Mouse (Mus musculus): ENCODE measurements around the gene Fdxacb1. TPM values are rescaled to one million over a fixed set of nuclear protein-coding genes. Genes with fewer than 3 reads are reported as not detected.

Gene Fdxacb1
- total RNA-seq, 2 experiments from 2014 or later, result 4.5 to 5.6 TPM

DNA sequence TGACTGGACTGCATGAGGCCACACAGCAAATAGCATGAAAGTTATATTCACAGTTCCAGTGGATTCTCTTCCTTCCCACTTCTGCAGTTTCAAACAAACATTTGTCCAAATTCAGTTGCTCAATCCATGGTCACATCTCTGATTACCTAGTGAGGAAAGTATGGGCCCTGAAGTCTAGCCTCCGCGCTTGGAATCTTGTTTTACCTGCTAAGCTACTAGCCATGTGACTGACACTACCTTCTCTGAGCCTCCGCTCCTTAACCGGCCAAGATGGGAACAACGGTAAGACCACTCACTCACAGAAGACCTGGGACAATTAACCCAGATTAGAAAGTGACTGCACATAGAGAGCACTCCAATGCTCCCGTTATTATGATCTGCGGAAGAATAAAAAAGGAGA, 22.2 kb upstream of the Fdxacb1 start:
- DNase-seq (ENCODE audit: low spot score in 2 of 2), result no peak

- no peak for DNase-seq (ENCODE audit: low spot score in 2 of 2)
Measured at GRCm38 (mm10) chr9:50746214-50746677, 21.8 kb upstream of the Fdxacb1 start, which contains the start of gene 2310030G06Rik. 2310030G06Rik (minus strand) TSS chr9:50746536.

GRCm38 (mm10) chr9:50750706-50751105, 17.3 kb upstream of the Fdxacb1 start:
- DNase-seq (ENCODE audit: low spot score in 2 of 2), result no peak

DNA sequence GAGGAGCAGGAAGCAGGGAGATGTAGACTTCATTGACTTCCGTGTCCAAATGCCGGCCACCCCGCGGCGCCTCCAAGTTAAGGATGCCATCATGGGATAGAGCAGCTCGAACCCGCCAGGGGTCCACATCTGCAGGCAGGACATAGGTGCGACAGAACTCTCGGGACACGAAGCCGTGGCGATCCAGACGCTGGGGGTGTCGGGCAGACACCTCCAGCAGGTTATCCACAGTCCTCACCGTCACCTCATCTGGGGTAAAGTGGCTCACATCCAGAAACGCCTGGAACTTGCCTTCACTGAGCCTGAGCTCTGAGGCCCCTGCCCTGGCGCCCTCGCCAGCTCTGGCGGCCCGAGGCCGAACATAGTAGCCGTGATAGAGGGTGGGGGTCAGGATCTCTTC, 16.7 kb upstream of the Fdxacb1 start, which contains the start of gene Cryab:
Gene Cryab (plus strand): TSS at position 3 of the 400 bp plus-strand sequence.
- no peak for DNase-seq (ENCODE audit: low spot score in 2 of 2)

DNA sequence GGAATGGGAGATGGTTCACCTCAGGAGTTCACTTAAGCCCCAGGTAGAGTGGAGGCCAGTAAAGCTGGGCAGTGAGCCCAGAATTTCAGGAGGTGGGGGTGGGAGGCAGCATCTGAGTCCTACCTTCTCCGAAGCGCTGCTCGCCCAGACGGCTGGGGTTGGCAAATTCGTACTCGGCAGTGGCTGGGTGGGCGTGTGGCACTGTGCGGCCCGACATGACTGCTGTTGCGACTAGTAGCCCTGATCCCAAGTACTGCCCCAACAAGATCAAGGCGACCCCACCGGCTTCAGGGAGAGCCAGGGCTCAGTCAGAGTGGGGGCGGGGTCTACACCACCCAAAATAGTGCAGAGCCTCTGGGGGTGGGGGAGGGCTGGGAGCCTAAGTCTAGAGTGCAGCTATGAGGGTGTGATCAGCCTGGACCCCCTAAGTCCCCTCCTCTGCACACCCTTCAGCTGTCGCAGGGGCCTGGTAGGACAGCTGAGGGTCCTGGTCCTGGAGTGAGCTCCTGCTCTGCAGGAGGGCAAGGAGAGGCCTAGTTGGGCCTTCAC, 15.9 kb upstream of the Fdxacb1 start, which contains the start of gene Hspb2:
Gene Hspb2 (minus strand): TSS at position 301 of the 549 bp plus-strand sequence.
- DNase-seq (ENCODE audit: low spot score in 2 of 2), result no peak

DNA sequence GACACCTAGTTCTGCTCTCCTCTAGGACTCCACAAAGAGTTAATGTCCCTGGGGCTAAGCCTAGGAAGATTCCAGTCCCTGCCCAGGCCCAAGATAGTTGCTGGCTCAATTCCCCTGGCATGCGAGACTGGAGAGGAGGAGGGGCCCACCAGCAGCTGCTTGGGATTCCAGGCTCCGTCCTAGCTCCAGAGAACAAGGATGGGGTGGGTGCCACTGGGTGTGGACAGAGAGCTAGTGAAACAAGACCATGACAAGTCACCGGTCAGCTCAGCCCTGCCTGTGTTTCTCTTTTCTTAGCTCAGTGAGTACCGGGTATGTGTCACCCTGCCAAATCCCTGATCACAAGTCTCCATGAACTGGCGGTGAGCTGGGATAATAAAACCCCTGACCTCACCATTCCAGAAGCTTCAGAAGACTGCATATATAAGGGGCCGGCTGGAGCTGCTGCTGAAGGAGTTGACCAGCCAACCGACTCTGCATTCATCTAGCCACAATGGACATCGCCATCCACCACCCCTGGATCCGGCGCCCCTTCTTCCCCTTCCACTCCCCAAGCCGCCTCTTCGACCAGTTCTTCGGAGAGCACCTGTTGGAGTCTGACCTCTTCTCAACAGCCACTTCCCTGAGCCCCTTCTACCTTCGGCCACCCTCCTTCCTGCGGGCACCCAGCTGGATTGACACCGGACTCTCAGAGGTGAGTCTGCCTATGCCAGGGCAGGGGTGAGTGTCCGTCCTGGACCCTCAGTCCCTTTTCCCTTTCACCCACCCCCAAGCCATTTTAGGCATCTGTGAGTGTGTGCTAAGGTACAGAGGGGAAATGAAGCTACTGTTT, 15.0 kb upstream of the Fdxacb1 start:
- DNase-seq (ENCODE audit: low spot score in 2 of 2), result no peak

DNA sequence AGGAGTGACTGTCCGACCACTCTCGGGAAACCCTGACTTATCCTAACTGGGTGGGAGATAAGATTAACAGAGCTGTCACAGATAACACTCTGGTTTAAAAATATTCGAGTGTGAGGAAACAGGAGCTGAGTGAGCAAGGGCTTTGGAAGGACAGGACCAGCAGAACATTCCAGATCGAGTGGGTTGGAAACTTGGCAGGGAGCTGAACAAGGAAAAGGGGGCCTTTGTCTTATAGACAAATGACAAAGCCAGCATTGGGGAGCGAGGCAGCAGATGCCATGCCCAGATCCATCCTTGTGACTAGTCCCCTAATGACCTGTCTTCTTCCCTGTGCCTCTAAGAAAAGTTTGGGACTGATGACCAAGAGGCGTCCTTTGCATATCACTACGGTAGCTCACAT, 14.1 kb upstream of the Fdxacb1 start:
- DNase-seq (ENCODE audit: low spot score in 2 of 2), result no peak

DNA sequence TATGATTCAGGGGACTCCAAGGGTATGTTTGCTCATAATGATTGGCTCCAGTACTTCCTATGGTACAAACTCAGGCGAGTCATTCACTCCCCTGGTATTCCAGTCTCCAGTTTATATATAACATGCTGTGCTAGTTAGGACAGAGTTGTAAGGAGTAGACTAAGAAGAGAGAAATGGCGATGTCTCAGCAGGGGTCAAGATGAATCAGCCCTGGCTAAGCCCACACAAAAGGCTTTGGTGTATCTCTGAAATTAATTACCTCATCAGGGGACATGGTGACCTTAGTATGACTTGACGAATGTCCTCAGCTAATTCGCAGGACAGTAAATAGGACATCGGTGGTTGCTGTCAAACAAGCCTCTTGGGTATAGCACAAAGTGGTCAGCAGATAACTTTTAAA, 11.3 kb upstream of the Fdxacb1 start:
- DNase-seq (ENCODE audit: low spot score in 2 of 2), result no peak

GRCm38 (mm10) chr9:50761520-50762243, 6.4 kb upstream of the Fdxacb1 start:
- no peak for DNase-seq (ENCODE audit: low spot score in 2 of 2)

DNA sequence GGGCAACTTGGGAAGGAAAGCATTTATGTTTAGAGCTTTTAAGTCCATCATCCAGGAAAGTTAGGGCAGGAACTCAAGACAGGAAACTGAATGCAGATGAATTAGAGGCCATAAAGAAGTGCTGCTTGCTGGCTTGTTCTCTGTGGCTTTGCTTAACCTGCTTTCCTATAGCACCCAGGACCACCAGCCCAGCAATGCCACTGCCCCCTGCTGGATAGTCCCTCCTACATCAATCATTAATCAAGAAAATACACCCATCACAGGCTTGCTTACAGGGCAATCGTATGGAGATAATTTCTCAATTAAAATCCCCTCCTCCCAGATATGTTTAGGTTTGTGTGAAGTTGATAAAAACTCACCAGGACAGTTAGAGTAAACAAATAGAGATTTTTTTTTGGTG, 4.7 kb upstream of the Fdxacb1 start:
- no peak for DNase-seq (ENCODE audit: low spot score in 2 of 2)

DNA sequence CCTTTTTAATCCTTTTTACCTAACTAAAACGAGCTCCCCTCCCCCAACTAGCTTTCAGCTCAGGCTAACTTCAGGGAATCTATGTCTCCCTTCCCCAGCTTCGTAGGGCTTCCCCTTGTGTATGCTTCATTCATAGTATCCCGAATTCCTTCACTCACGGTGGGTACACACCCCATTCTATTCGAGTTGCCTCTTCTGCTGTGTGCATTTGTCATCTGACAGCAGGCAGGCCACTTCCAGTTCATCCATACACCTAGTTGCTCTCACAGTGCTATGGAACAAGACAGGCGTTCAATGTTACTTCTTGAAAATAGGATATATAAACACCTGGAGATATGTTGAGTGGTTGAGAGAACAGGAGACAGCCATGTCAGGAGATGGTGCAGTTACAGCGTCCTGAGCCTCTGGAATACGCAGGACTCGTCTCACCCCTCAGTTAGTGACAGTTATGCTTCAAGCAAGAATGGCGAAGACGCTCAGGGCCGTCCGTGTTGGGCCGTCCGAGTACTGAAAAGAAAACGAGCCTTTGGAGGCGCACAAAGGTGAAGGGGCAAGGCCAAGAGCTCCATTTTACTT, 417 bp upstream of the Fdxacb1 start:
- DNase-seq (ENCODE audit: low spot score in 2 of 2), result no peak

- DNase-seq (ENCODE audit: low spot score in 2 of 2), result no peak
Measured at GRCm38 (mm10) chr9:50770011-50770410, 2.0 kb downstream of the Fdxacb1 start.

- DNase-seq (ENCODE audit: low spot score in 2 of 2), result no peak
Measured at GRCm38 (mm10) chr9:50774026-50774462, 6.0 kb downstream of the Fdxacb1 start.

- DNase-seq (ENCODE audit: low spot score in 2 of 2), result peak; percentile 93
Measured at GRCm38 (mm10) chr9:50774991-50775612, 7.1 kb downstream of the Fdxacb1 start, which contains the start of the genes Alg9 and 1110032A03Rik. Alg9 (plus strand) TSS chr9:50775019. 1110032A03Rik (minus strand) TSS chr9:50775520.

- DNase-seq (ENCODE audit: low spot score in 2 of 2), result no peak
Measured at GRCm38 (mm10) chr9:50775662-50776126, 7.7 kb downstream of the Fdxacb1 start.

- DNase-seq (ENCODE audit: low spot score in 2 of 2), result no peak
Measured at GRCm38 (mm10) chr9:50776162-50776760, 8.2 kb downstream of the Fdxacb1 start.

DNA sequence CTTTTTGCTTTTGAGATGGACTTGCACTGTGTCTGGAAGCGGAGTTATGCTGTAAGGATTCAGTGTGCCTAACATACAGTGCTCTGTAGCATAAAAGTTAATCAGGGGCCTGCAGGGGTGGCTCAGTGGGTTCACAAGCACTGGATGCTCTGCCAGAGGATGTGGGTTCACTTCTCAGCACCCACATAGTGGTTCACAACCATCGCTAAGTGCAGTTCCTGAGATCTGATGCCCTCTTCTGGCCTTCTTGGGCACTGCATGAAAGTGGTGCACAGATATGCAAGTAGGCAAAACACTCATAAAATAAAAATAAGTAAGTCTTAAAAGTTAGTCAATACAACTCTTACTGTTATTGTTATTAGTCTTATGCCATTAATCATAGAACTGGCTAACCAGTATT, 14.1 kb downstream of the Fdxacb1 start:
- DNase-seq (ENCODE audit: low spot score in 2 of 2), result peak; percentile 23 to 50

DNA sequence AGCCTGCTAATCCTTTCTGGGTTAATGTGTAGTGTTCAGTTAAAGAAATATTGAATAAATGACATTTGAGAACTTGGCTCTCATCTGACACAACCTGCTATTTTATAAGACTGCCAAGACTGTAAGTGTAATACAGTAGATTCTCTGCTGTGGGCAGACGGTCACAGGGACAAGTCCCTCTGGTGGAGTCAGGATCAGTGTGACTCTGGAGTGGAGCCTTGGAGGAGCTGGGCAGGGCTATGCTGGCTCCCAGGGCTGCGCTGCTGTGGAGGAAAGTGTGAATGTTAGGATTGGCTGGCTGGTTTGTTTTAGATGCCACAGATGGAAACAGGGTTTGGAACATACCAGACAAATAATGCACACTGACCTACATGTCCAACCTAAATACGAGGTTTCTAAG, 27.2 kb downstream of the Fdxacb1 start:
- no peak for DNase-seq (ENCODE audit: low spot score in 2 of 2)

GRCm38 (mm10) chr9:50796776-50797175, 28.7 kb downstream of the Fdxacb1 start:
- no peak for DNase-seq (ENCODE audit: low spot score in 2 of 2)

DNA sequence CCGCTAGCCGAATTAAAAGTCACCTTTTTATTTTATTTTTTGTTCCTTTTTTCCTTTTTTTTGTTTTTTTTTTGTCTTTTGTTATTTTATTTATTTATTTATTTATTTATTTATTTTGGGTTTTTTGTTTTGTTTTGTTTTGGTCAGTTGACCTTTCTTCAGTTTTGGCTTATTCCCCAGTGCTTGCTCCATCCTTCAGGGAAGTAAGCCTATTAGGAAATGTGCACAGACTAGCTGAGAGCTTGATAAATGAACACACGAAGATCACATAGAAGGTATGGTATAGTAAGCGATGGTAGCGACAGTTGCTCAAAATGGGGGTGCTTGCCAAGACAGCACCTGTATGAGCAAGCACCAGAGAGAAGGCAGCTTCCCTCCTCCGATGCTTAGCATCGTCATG, 29.6 kb downstream of the Fdxacb1 start:
- DNase-seq (ENCODE audit: low spot score in 2 of 2), result no peak

Data from adrenal gland, adult 18-20 months (tissue).